14 mouse cellular contexts compared by ENCODE assay signal in the genomic region with DNA sequence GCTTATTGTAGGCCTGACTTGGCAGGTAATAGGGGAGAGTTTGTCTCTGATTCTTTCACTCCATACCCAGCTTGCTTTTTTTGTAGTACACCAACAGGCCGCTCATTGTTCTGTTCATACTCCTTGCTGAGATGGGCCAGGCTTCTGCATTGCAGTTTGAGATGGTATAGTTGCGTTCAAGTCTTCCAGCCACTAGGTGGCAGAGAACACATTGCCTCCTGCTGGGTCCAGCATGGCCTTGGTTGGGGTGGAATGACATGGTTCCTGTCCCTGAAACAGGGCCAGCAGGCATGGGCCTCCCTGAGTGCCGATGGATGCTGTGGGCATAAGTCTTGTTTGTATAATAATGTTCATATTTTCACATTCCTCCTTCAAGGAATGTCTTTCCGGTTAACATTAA.
DNase-seq lines count a peak whose midpoint lies in the region; ATAC-seq and TF ChIP-seq lines count a peak whose summit lies in the region.
"Had no signal": no experiment of that assay in that cellular context is flagged by ENCODE, and none has a peak within 500 bp of the region (broad histone marks: within the 10 kb centered on the region; RNA-seq: fewer than 3 reads in every experiment).

No protein-coding gene starts in this region.

- H3K27me3 ChIP-seq in heart, postnatal 0 days (ENCODE audit: control insufficient read depth, insufficient read depth, low read length) = no peaks in the 10 kb centered on the region
- H3K27me3 ChIP-seq in ES-Bruce4 (ENCODE audit: control insufficient read depth, insufficient read depth, low read length, poor library complexity, severe bottlenecking) = no peaks in the 10 kb centered on the region
- H3K27me3 ChIP-seq: embryonic facial prominence, embryonic 15.5 days; forebrain, embryonic 13.5 days; heart, embryonic 12.5 days; hindbrain, embryonic 12.5 days had no signal

- no peak for TF ChIP-seq POLR2A in lung, adult 2 months (IDR thresholded peaks at IDR 0.05; ENCODE audit: borderline replicate concordance, extremely low read depth, low read depth, low read length)
- TF ChIP-seq POLR2A in ES-Bruce4 (IDR thresholded peaks at IDR 0.05; ENCODE audit: insufficient read depth, low read length) = no peak

- intact Hi-C loops in heart, postnatal 25 days (cut with DNase I) = no loop called here

- no peak overlapping the region for H3K4me3 ChIP-seq in heart, postnatal 0 days (ENCODE audit: low read depth, low read length)
- no peak overlapping the region for H3K4me3 ChIP-seq in lung, adult 2 months (replicated peaks; ENCODE audit: extremely low read depth, low read depth, low read length)
- H3K4me3 ChIP-seq in ES-Bruce4 (ENCODE audit: low read depth, low read length) = no peak overlapping the region
- H3K4me3 ChIP-seq: embryonic facial prominence, embryonic 15.5 days; forebrain, embryonic 13.5 days; heart, embryonic 12.5 days; hindbrain, embryonic 12.5 days had no signal

- WGBS in heart, postnatal 0 days = 86% methylated on average over 4 of the region's 4 CpGs
- 86% methylated on average over 4 of the region's 4 CpGs for WGBS in lung, adult 2 months

- no peak overlapping the region for H3K9ac ChIP-seq in heart, postnatal 0 days (replicated peaks; ENCODE audit: low read depth, low read length)
- no peak overlapping the region for H3K9ac ChIP-seq in ES-Bruce4 (ENCODE audit: low read depth, poor library complexity, severe bottlenecking)
- H3K9ac ChIP-seq: embryonic facial prominence, embryonic 15.5 days; forebrain, embryonic 13.5 days; heart, embryonic 12.5 days; hindbrain, embryonic 12.5 days had no signal

- TF ChIP-seq CTCF in heart, postnatal 0 days (IDR thresholded peaks at IDR 0.05; ENCODE audit: low read depth) = peak; percentile 6; the same call in 1 of the 2 replicates
- peak; percentile 40; the same call in 1 of the 2 replicates for TF ChIP-seq CTCF in lung, adult 2 months (IDR thresholded peaks at IDR 0.05; ENCODE audit: insufficient read depth, low read length)
- TF ChIP-seq CTCF in ES-Bruce4 (IDR thresholded peaks at IDR 0.05; ENCODE audit: low read depth, low read length) = peak; percentile 53

- H3K9me3 ChIP-seq in heart, postnatal 0 days (replicated peaks; ENCODE audit: control insufficient read depth, low read length) = no peaks in the 10 kb centered on the region
- H3K9me3 ChIP-seq in ES-Bruce4 (replicated peaks; ENCODE audit: control insufficient read depth, insufficient read depth, low read length, poor library complexity, severe bottlenecking) = no peaks in the 10 kb centered on the region
- H3K9me3 ChIP-seq: embryonic facial prominence, embryonic 15.5 days; forebrain, embryonic 13.5 days; heart, embryonic 12.5 days; hindbrain, embryonic 12.5 days had no signal

- no peak for DNase-seq in heart, postnatal 0 days (ENCODE audit: low spot score)
- no peak for DNase-seq in heart, postnatal 25 days (ENCODE audit: low spot score)
- DNase-seq in lung, adult 2 months = no peak
- DNase-seq in lung, postnatal 10 days = no peak
- no peak for DNase-seq in ovary, postnatal 14 days (ENCODE audit: low spot score)
- no peak for DNase-seq in left cerebral cortex, adult 18-20 months (ENCODE audit: low spot score in 2 of 2)
- DNase-seq: cerebellum, adult 11-12 months; kidney, adult 18-20 months had no signal

- H3K4me1 ChIP-seq in heart, postnatal 0 days (ENCODE audit: control insufficient read depth, insufficient read depth) = no peaks in the 10 kb centered on the region
- no peaks in the 10 kb centered on the region; the same call in 1 of the 2 replicates for H3K4me1 ChIP-seq in lung, adult 2 months (ENCODE audit: control insufficient read depth, insufficient read depth, low read length)
- no peaks in the 10 kb centered on the region for H3K4me1 ChIP-seq in ES-Bruce4 (ENCODE audit: control insufficient read depth, insufficient read depth, low read length)
- H3K4me1 ChIP-seq: forebrain, embryonic 13.5 days; heart, embryonic 12.5 days; hindbrain, embryonic 12.5 days had no signal

- no peak overlapping the region for H3K4me2 ChIP-seq in heart, postnatal 0 days (ENCODE audit: low read depth, low read length)
- H3K4me2 ChIP-seq: embryonic facial prominence, embryonic 15.5 days; forebrain, embryonic 13.5 days; heart, embryonic 12.5 days; hindbrain, embryonic 12.5 days had no signal

- no peak for TF ChIP-seq EP300 in heart, postnatal 0 days (IDR thresholded peaks at IDR 0.05; ENCODE audit: low read depth)
- TF ChIP-seq EP300 in ES-Bruce4 (IDR thresholded peaks at IDR 0.05; ENCODE audit: insufficient read depth, low read depth, low read length) = no peak

- H3K36me3 ChIP-seq in heart, postnatal 0 days (replicated peaks; ENCODE audit: control insufficient read depth, insufficient read depth, low read length) = no peaks in the 10 kb centered on the region
- no peaks in the 10 kb centered on the region for H3K36me3 ChIP-seq in ES-Bruce4 (ENCODE audit: control insufficient read depth, insufficient read depth, low read length, poor library complexity, severe bottlenecking)
- H3K36me3 ChIP-seq: embryonic facial prominence, embryonic 15.5 days; heart, embryonic 12.5 days; hindbrain, embryonic 12.5 days had no signal

- no peak for ATAC-seq in heart, postnatal 0 days (ENCODE audit: insufficient read depth, low read depth)
- peak; percentile 75; the same call in 1 of the 2 replicates for ATAC-seq in megakaryocyte-erythroid progenitor cell, adult 5-6 weeks (replicated peaks; ENCODE audit: low FRiP score, low TSS enrichment, poor library complexity, severe bottlenecking)
- ATAC-seq: forebrain, embryonic 13.5 days had no signal

- no peak overlapping the region for H3K27ac ChIP-seq in heart, postnatal 0 days (ENCODE audit: low read depth)
- H3K27ac ChIP-seq in ES-Bruce4 (ENCODE audit: insufficient read depth, low read length) = no peak overlapping the region
- H3K27ac ChIP-seq: embryonic facial prominence, embryonic 15.5 days; forebrain, embryonic 13.5 days; hindbrain, embryonic 12.5 days had no signal
